ENCODE assay signal across 8 mouse cellular contexts in the genomic region with DNA sequence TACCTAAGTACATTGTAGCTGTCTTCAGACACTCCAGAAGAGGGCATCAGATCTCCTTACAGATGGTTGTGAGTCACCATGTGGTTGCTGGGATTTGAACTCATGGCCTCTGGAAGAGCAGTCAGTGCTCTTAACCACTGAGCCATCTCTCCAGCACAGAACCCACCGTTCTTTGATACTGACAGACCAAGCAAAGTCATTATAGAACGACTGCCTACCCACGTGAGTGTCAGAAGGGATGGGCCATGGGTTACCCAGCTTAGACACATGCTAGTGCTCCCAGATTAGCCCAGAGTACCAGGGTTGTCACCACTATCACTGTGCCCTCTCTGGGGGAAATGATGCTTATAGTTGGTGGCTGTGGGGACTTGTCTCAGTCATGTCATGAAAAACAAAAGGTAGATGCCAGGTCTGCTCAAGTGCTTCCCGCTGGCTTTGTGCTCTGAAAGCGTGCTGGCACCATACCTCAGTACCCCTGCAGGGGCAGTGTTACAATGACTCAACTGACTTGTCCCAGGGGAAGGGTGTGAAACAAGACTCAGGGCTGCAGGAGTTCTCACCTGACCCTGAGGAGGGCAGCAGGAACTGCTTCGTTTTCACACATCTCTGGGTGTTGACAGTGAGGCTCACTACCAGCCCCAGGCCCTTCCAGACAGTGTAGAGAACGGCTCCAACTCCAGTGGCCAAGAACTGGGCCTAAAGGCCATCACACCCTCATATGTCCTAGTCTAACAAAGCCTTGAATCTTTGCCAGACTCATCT.
A peak's percentile ranks its signal among the peaks of the same experiment; 100 is the strongest.
DNase-seq lines count a peak whose midpoint lies in the region; ATAC-seq lines count a peak whose summit lies in the region.

No protein-coding gene starts in this region.

- H3K36me3 ChIP-seq in embryonic facial prominence, embryonic 10.5 days (replicated peaks), result no peaks in the 10 kb centered on the region
- no peaks in the 10 kb centered on the region for H3K36me3 ChIP-seq in intestine, embryonic 14.5 days (ENCODE audit: control insufficient read depth, insufficient read depth, low read length)
- no peaks in the 10 kb centered on the region for H3K36me3 ChIP-seq in neural tube, embryonic 12.5 days

- ATAC-seq in intestine, embryonic 14.5 days (replicated peaks; ENCODE audit: low FRiP score, low TSS enrichment, low read depth), result peak; percentile 22; the same call in 1 of the 2 replicates
- ATAC-seq in neural tube, embryonic 12.5 days (ENCODE audit: low FRiP score, low read depth), result peak; percentile 52

- peak overlapping the region; percentile 51; the same call in 1 of the 2 replicates for H3K27ac ChIP-seq in embryonic facial prominence, embryonic 10.5 days (replicated peaks)
- no peak overlapping the region for H3K27ac ChIP-seq in intestine, embryonic 14.5 days (ENCODE audit: low read depth)
- no peak overlapping the region for H3K27ac ChIP-seq in neural tube, embryonic 12.5 days

- no peak overlapping the region for H3K9ac ChIP-seq in intestine, embryonic 14.5 days (ENCODE audit: low read length)
- no peak overlapping the region for H3K9ac ChIP-seq in neural tube, embryonic 12.5 days

- WGBS in embryonic facial prominence, embryonic 10.5 days, result 57% methylated on average over 7 of the region's 7 CpGs
- WGBS in intestine, embryonic 14.5 days, result 55% methylated on average over 7 of the region's 7 CpGs
- WGBS in neural tube, embryonic 12.5 days, result 61% methylated on average over 7 of the region's 7 CpGs

- DNase-seq in retina, postnatal 1 day, result peak; percentile 62
- DNase-seq in retina, embryonic 14.5 days (ENCODE audit: low spot score), result no peak
- no peak for DNase-seq in embryonic facial prominence, embryonic 10.5 days (ENCODE audit: low spot score)
- no peak for DNase-seq in intestine, embryonic 14.5 days (ENCODE audit: low spot score)
- no peak for DNase-seq in gastrocnemius, adult 18-20 months (ENCODE audit: low spot score)
- DNase-seq in urinary bladder, adult 18-20 months (ENCODE audit: low spot score in 2 of 2), result no peak
- no peak for DNase-seq in thymus, postnatal 4 days

- no peak overlapping the region for H3K4me3 ChIP-seq in embryonic facial prominence, embryonic 10.5 days
- H3K4me3 ChIP-seq in intestine, embryonic 14.5 days (ENCODE audit: low read depth, low read length), result no peak overlapping the region
- H3K4me3 ChIP-seq in neural tube, embryonic 12.5 days, result no peak overlapping the region

- H3K27me3 ChIP-seq in embryonic facial prominence, embryonic 10.5 days (replicated peaks; ENCODE audit: low read depth, poor library complexity, severe bottlenecking), result no peaks in the 10 kb centered on the region
- no peaks in the 10 kb centered on the region for H3K27me3 ChIP-seq in intestine, embryonic 14.5 days (replicated peaks; ENCODE audit: control insufficient read depth, insufficient read depth, low read length)
- H3K27me3 ChIP-seq in neural tube, embryonic 12.5 days (replicated peaks), result 0 out of 2 replicates have a peak, but pooled peaks cover 2% of the 10 kb centered on the region

- H3K4me1 ChIP-seq in embryonic facial prominence, embryonic 10.5 days, result peaks cover 42% of the 10 kb centered on the region
- peaks cover 11% of the 10 kb centered on the region for H3K4me1 ChIP-seq in intestine, embryonic 14.5 days (replicated peaks; ENCODE audit: control insufficient read depth, insufficient read depth, low read length)
- peaks cover 16% of the 10 kb centered on the region for H3K4me1 ChIP-seq in neural tube, embryonic 12.5 days

- no peak overlapping the region for H3K4me2 ChIP-seq in intestine, embryonic 14.5 days (ENCODE audit: low read length)
- no peak overlapping the region for H3K4me2 ChIP-seq in neural tube, embryonic 12.5 days (replicated peaks)

- no peaks in the 10 kb centered on the region for H3K9me3 ChIP-seq in embryonic facial prominence, embryonic 10.5 days
- no peaks in the 10 kb centered on the region for H3K9me3 ChIP-seq in intestine, embryonic 14.5 days (ENCODE audit: control insufficient read depth, low read length)
- no peaks in the 10 kb centered on the region for H3K9me3 ChIP-seq in neural tube, embryonic 12.5 days
